ENCODE assay signal across 38 mouse cellular contexts in genomic region chr16:64620116-64620515, GRCm38 (mm10). TPM values are rescaled to one million over a fixed set of nuclear protein-coding genes. Genes with fewer than 3 reads are reported as not detected.
"Had no signal": no experiment of that assay in that cellular context is flagged by ENCODE, and none has a peak within 500 bp of the region (broad histone marks: within the 10 kb centered on the region; RNA-seq: fewer than 3 reads in every experiment).

No protein-coding gene starts in this region.

- H3K9ac ChIP-seq: limb, embryonic 12.5 days; limb, embryonic 13.5 days; limb, embryonic 15.5 days; liver, embryonic 12.5 days; liver, embryonic 13.5 days; liver, embryonic 14.5 days; liver, embryonic 15.5 days; liver, postnatal 0 days; lung, embryonic 14.5 days; lung, embryonic 15.5 days; midbrain, embryonic 12.5 days; midbrain, embryonic 13.5 days; midbrain, embryonic 15.5 days; neural tube, embryonic 12.5 days had no signal

- H3K27me3 ChIP-seq: limb, embryonic 12.5 days; limb, embryonic 13.5 days; limb, embryonic 15.5 days; liver, embryonic 12.5 days; liver, embryonic 13.5 days; liver, embryonic 15.5 days; lung, embryonic 15.5 days; megakaryocyte, embryonic 14.5 days; midbrain, embryonic 12.5 days; midbrain, embryonic 13.5 days; midbrain, embryonic 15.5 days; neural tube, embryonic 12.5 days had no signal

- H3K27ac ChIP-seq: limb, embryonic 10.5 days; limb, embryonic 12.5 days; limb, embryonic 13.5 days; limb, embryonic 15.5 days; liver, embryonic 12.5 days; liver, embryonic 13.5 days; liver, embryonic 14.5 days; liver, embryonic 15.5 days; lung, embryonic 15.5 days; macrophage; midbrain, embryonic 10.5 days; midbrain, embryonic 12.5 days; midbrain, embryonic 13.5 days; midbrain, embryonic 15.5 days; neural tube, embryonic 12.5 days had no signal

- H3K9me3 ChIP-seq: limb, embryonic 10.5 days; limb, embryonic 12.5 days; limb, embryonic 13.5 days; limb, embryonic 15.5 days; liver, embryonic 12.5 days; liver, embryonic 13.5 days; liver, embryonic 15.5 days; lung, embryonic 15.5 days; megakaryocyte, embryonic 14.5 days; midbrain, embryonic 10.5 days; midbrain, embryonic 12.5 days; midbrain, embryonic 13.5 days; midbrain, embryonic 15.5 days; neural tube, embryonic 12.5 days had no signal

- H3K4me2 ChIP-seq: limb, embryonic 12.5 days; limb, embryonic 13.5 days; limb, embryonic 15.5 days; liver, embryonic 11.5 days; liver, embryonic 12.5 days; liver, embryonic 13.5 days; liver, embryonic 15.5 days; lung, embryonic 14.5 days; lung, embryonic 15.5 days; midbrain, embryonic 11.5 days; midbrain, embryonic 12.5 days; midbrain, embryonic 13.5 days; midbrain, embryonic 15.5 days; neural tube, embryonic 12.5 days had no signal

- ATAC-seq: liver, embryonic 12.5 days; liver, postnatal 0 days; lung, postnatal 0 days; midbrain, embryonic 13.5 days; midbrain, embryonic 15.5 days; midbrain, embryonic 16.5 days had no signal

- H3K4me1 ChIP-seq: limb, embryonic 10.5 days; limb, embryonic 12.5 days; limb, embryonic 13.5 days; limb, embryonic 15.5 days; liver, embryonic 12.5 days; liver, embryonic 13.5 days; liver, embryonic 15.5 days; lung, embryonic 15.5 days; megakaryocyte, embryonic 14.5 days; midbrain, embryonic 10.5 days; midbrain, embryonic 12.5 days; midbrain, embryonic 13.5 days; midbrain, embryonic 15.5 days; neural tube, embryonic 12.5 days had no signal

- H3K36me3 ChIP-seq: limb, embryonic 10.5 days; limb, embryonic 12.5 days; limb, embryonic 13.5 days; limb, embryonic 15.5 days; liver, embryonic 12.5 days; liver, embryonic 13.5 days; liver, embryonic 15.5 days; lung, embryonic 15.5 days; midbrain, embryonic 10.5 days; midbrain, embryonic 12.5 days; midbrain, embryonic 13.5 days; midbrain, embryonic 15.5 days; neural tube, embryonic 12.5 days had no signal

- DNase-seq: left cerebral cortex, postnatal 4 days; liver; liver, embryonic 13.5 days; liver, postnatal 0 days; lung, adult 18-20 months; lung, adult 2 months; lung, embryonic 14.5 days; lung, postnatal 10 days; lung, postnatal 14 days; lung, postnatal 36 days; lung, postnatal 4 days; midbrain, embryonic 14.5 days had no signal

- H3K4me3 ChIP-seq: limb, embryonic 10.5 days; limb, embryonic 12.5 days; limb, embryonic 13.5 days; limb, embryonic 15.5 days; liver, embryonic 12.5 days; liver, embryonic 13.5 days; liver, embryonic 15.5 days; lung, embryonic 15.5 days; megakaryocyte, embryonic 14.5 days; midbrain, embryonic 10.5 days; midbrain, embryonic 12.5 days; midbrain, embryonic 13.5 days; midbrain, embryonic 15.5 days; myocyte; neural tube, embryonic 12.5 days had no signal

RNA-seq across cellular contexts. Expression of gene Csnka2ip, which starts 17.9 kb away (rescaled TPM):
- polyA plus RNA-seq: limb, embryonic 10.5 days; limb, embryonic 11.5 days; limb, embryonic 12.5 days; limb, embryonic 13.5 days; limb, embryonic 15.5 days; liver, adult 2 months; liver, embryonic 11.5 days; liver, embryonic 12.5 days; liver, embryonic 13.5 days; liver, embryonic 14.5 days; liver, embryonic 15.5 days; liver, embryonic 16.5 days; liver, postnatal 0 days; lung, adult 2 months; lung, embryonic 14.5 days; lung, embryonic 15.5 days; lung, embryonic 16.5 days; lung, postnatal 0 days; macrophage; midbrain, embryonic 11.5 days; midbrain, embryonic 12.5 days; midbrain, embryonic 13.5 days; midbrain, embryonic 14.5 days; midbrain, embryonic 15.5 days; midbrain, embryonic 16.5 days; midbrain, postnatal 0 days; myocyte; neural tube, embryonic 11.5 days; neural tube, embryonic 12.5 days had no signal
